Mouse (Mus musculus): Measurements from ENCODE around the gene Naxe. TPM values are rescaled to one million over a fixed set of nuclear protein-coding genes. Genes with fewer than 3 reads are reported as not detected.

The Naxe gene
- total and polyA plus RNA-seq, 3 experiments, result 114 to 182 (median 165) TPM

GRCm38 (mm10) chr3:88026823-88027222, 31.5 kb downstream of the Naxe start:
- Histone ChIP-seq H3K9me3 (replicated peaks; ENCODE audit: insufficient read depth, low read length) (no peaks in the 10 kb centered on the region), H3K27ac (ENCODE audit: control insufficient read depth, low read depth, low read length) (no peak overlapping the region), H3K79me2 (ENCODE audit: control insufficient read depth, insufficient read depth, low read length, poor library complexity) (no peaks in the 10 kb centered on the region), H3K4me1 (ENCODE audit: control insufficient read depth in 1 of 2, insufficient read depth in 2 of 2, low read length in 2 of 2) (no peaks in the 10 kb centered on the region), H3K27me3 (ENCODE audit: control insufficient read depth in 1 of 2, insufficient read depth in 2 of 2, low read length in 2 of 2) (peaks cover 0 to 2% of the 10 kb centered on the region in 2 experiments; a peak in 3 of 4 replicates), H3K4me3 (ENCODE audit: control insufficient read depth in 1 of 2, insufficient read depth in 1 of 2, low read depth in 2 of 2, low read length in 2 of 2) (no peak overlapping the region), H3K9ac (ENCODE audit: control insufficient read depth, low read depth, low read length, poor library complexity, severe bottlenecking) (no peak overlapping the region), H3K36me3 (ENCODE audit: control insufficient read depth in 1 of 2, insufficient read depth in 2 of 2, low read length in 2 of 2) (no peaks in the 10 kb centered on the region)
- DNase-seq (ENCODE audit: low read depth, low spot score), result no peak
- TF ChIP-seq JUND (IDR thresholded peaks at IDR 0.05; ENCODE audit: low read depth, low read length), result no peak
- no peak for TF ChIP-seq ZC3H11A (IDR thresholded peaks at IDR 0.05; ENCODE audit: low read depth, low read length)
- no peak for TF ChIP-seq USF1 (IDR thresholded peaks at IDR 0.05; ENCODE audit: low read depth, low read length)
- TF ChIP-seq TBP (IDR thresholded peaks at IDR 0.05; ENCODE audit: low read depth, low read length), result no peak
- no peak for TF ChIP-seq CTCF (IDR thresholded peaks at IDR 0.05 in 2 of 3, conservative IDR thresholded peaks at IDR 0.05 in 1 of 3; ENCODE audit: control insufficient read depth in 1 of 3, insufficient read depth in 1 of 3, low read depth in 2 of 3, low read length in 3 of 3, poor library complexity in 1 of 3, severe bottlenecking in 1 of 3)
- no peak for TF ChIP-seq POLR2AphosphoS5 (IDR thresholded peaks at IDR 0.05; ENCODE audit: borderline replicate concordance, low read depth, low read length)
- TF ChIP-seq TCF12 (IDR thresholded peaks at IDR 0.05; ENCODE audit: low read depth, low read length), result no peak
- TF ChIP-seq CHD2 (IDR thresholded peaks at IDR 0.05; ENCODE audit: low read length), result no peak
- no peak for TF ChIP-seq MAZ (IDR thresholded peaks at IDR 0.05; ENCODE audit: low read depth, low read length)
- TF ChIP-seq GATA1 (IDR thresholded peaks at IDR 0.05; ENCODE audit: low read depth, low read length), result no peak
- no peak for TF ChIP-seq ELF1 (IDR thresholded peaks at IDR 0.05; ENCODE audit: low read depth, low read length)
- TF ChIP-seq RAD21 (IDR thresholded peaks at IDR 0.05; ENCODE audit: low read depth, low read length), result no peak

GRCm38 (mm10) chr3:88023192-88024074, 34.9 kb downstream of the Naxe start:
- Histone ChIP-seq H3K9ac (ENCODE audit: control insufficient read depth, low read depth, low read length, poor library complexity, severe bottlenecking) (no peak overlapping the region), H3K4me3 (ENCODE audit: control insufficient read depth in 1 of 2, insufficient read depth in 1 of 2, low read depth in 2 of 2, low read length in 2 of 2) (no peak overlapping the region), H3K79me2 (ENCODE audit: control insufficient read depth, insufficient read depth, low read length, poor library complexity) (no peaks in the 10 kb centered on the region), H3K27me3 (ENCODE audit: control insufficient read depth in 1 of 2, insufficient read depth in 2 of 2, low read length in 2 of 2) (peaks cover 7 to 8% of the 10 kb centered on the region in 2 experiments), H3K4me1 (ENCODE audit: control insufficient read depth in 1 of 2, insufficient read depth in 2 of 2, low read length in 2 of 2) (no peaks in the 10 kb centered on the region), H3K36me3 (ENCODE audit: control insufficient read depth in 1 of 2, insufficient read depth in 2 of 2, low read length in 2 of 2) (no peaks in the 10 kb centered on the region), H3K9me3 (replicated peaks; ENCODE audit: insufficient read depth, low read length) (no peaks in the 10 kb centered on the region), H3K27ac (ENCODE audit: control insufficient read depth, low read depth, low read length) (no peak overlapping the region)
- TF ChIP-seq POLR2AphosphoS5 (IDR thresholded peaks at IDR 0.05; ENCODE audit: borderline replicate concordance, low read depth, low read length) (no peak), TBP (IDR thresholded peaks at IDR 0.05; ENCODE audit: low read depth, low read length) (no peak), NRF1 (IDR thresholded peaks at IDR 0.05; ENCODE audit: insufficient read depth, low read depth, low read length, poor library complexity, severe bottlenecking) (no peak), ETS1 (IDR thresholded peaks at IDR 0.05; ENCODE audit: low read depth, low read length) (no peak), POLR2A (IDR thresholded peaks at IDR 0.05; ENCODE audit: control insufficient read depth in 1 of 2, insufficient read depth in 1 of 2, low read depth in 1 of 2, low read length in 2 of 2, poor library complexity in 1 of 2) (no peak), BHLHE40 (IDR thresholded peaks at IDR 0.05; ENCODE audit: borderline replicate concordance, low read depth, low read length) (no peak), UBTF (IDR thresholded peaks at IDR 0.05; ENCODE audit: borderline replicate concordance, insufficient read depth, low read depth, low read length) (no peak), SIN3A (IDR thresholded peaks at IDR 0.05; ENCODE audit: low read length) (no peak), MEF2A (IDR thresholded peaks at IDR 0.05; ENCODE audit: extremely low read depth, insufficient replicate concordance, low read depth, low read length, poor library complexity, severe bottlenecking) (no peak), ZNF384 (IDR thresholded peaks at IDR 0.05; ENCODE audit: low read depth, low read length) (no peak)
- DNase-seq (ENCODE audit: low read depth, low spot score), result no peak

Measured in MEL (cell line).